Mouse (Mus musculus) bone marrow, adult 2 months (tissue): Measurements from ENCODE around the gene Iqca. TPM values are rescaled to one million over a fixed set of nuclear protein-coding genes. Genes with fewer than 3 reads are reported as not detected.

Source experiments
- H3K27ac ChIP-seq: fragments of 200-500 bp; 2 replicates; pipeline ENCODE4 v1.5.1; 2012; ENCODE audit warnings: low read depth, mild to moderate bottlenecking, control low read depth, inconsistent platforms, low read length; ENCODE audit not compliant: control insufficient read depth, poor library complexity, insufficient read depth
- H3K4me1 ChIP-seq: fragments of 200-500 bp; 2 replicates; pipeline ENCODE4 v1.6.1; 2011; ENCODE audit warnings: low read length; ENCODE audit not compliant: control insufficient read depth, insufficient read depth
- H3K4me3 ChIP-seq: fragments of 200-500 bp; replicated peaks from 2 replicates; pipeline ENCODE3; 2011; ENCODE audit warnings: mild to moderate bottlenecking, low read depth, low read length, control low read depth; ENCODE audit not compliant: control insufficient read depth
- CTCF ChIP-seq: fragments of 200-500 bp; IDR thresholded peaks from 2 replicates; pipeline ENCODE4 v1.5.1; 2011; ENCODE audit warnings: low read length, control low read depth; ENCODE audit not compliant: control insufficient read depth, insufficient read depth
- POLR2A ChIP-seq: fragments of 200-500 bp; IDR thresholded peaks from 2 replicates; pipeline ENCODE4 v1.6.1; 2011; ENCODE audit warnings: low read depth, mild to moderate bottlenecking, control low read depth, low read length, borderline replicate concordance; ENCODE audit not compliant: control insufficient read depth
- WGBS: fragments of 180-500 bp; shearing (Covaris S2); methylation state at CpG from one replicate; pipeline ENCODE4 v1.1.7; 2018; 5-methylcytosine and 5-hydroxymethylcytosine counted together
- polyA plus RNA-seq: library from polyadenylated mRNA; stranded (reverse); fragments of >200 nt; gene quantifications from 2 replicates; pipeline ENCODE4 v1.2.4, GENCODE M21; 2011; ENCODE audit warnings: low replicate concordance; ENCODE audit not compliant: missing spikeins, insufficient read depth, insufficient read length

Iqca gene
- polyA plus RNA-seq, 1 experiment: not detected

GRCm38 (mm10) chr1:90014446-90014845 lies 138.8 kb downstream of the Iqca start, which contains the start of gene Asb18:
TSS of gene Asb18 (minus strand) at chr1:90014666.
- Histone ChIP-seq H3K27ac (no peak within 1 kb of the TSS), H3K4me1 (no peaks in the 10 kb centered on the region), H3K4me3 (no peak within 1 kb of the TSS)
- TF ChIP-seq CTCF: no peak
- TF ChIP-seq POLR2A: no peak
- WGBS: 70% methylated on average over 5 of the region's 5 CpGs

DNA sequence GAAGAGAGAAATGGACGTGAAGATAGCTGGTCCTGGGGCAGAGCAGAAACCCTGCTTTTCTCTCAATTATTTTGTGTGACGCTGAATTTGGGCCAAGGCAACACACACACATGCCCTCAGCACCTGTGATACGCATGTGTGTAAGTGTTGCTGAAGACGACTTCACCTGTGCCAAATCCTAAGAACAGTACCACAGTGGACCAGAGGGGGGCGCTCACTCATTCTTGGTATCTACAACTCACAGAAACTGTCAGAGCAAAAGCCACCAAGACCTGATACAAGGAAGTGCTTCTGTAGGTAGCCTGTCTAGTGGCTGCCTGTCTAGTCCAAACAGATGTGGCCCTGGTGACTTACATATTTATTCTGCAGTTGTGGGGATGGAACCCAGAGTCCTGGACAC lies 139.9 kb downstream of the Iqca start:
- Histone ChIP-seq H3K4me3 (no peak overlapping the region), H3K27ac (no peak overlapping the region), H3K4me1 (no peaks in the 10 kb centered on the region)
- TF ChIP-seq CTCF: no peak
- no peak for TF ChIP-seq POLR2A
- WGBS: 79% methylated on average over 5 of the region's 5 CpGs

- 62% methylated on average over 7 of the region's 7 CpGs for WGBS
- Histone ChIP-seq H3K27ac (no peak overlapping the region), H3K4me3 (no peak overlapping the region), H3K4me1 (no peaks in the 10 kb centered on the region)
- TF ChIP-seq CTCF: no peak
- no peak for TF ChIP-seq POLR2A
Observed at GRCm38 (mm10) chr1:90012850-90013249, 140.4 kb downstream of the Iqca start.

- 77% methylated on average over 3 of the region's 3 CpGs for WGBS
- Histone ChIP-seq H3K4me3 (no peak overlapping the region), H3K4me1 (no peaks in the 10 kb centered on the region), H3K27ac (no peak overlapping the region)
- TF ChIP-seq CTCF: no peak
- TF ChIP-seq POLR2A: no peak
Observed at GRCm38 (mm10) chr1:90012168-90012567, 141.0 kb downstream of the Iqca start.

DNA sequence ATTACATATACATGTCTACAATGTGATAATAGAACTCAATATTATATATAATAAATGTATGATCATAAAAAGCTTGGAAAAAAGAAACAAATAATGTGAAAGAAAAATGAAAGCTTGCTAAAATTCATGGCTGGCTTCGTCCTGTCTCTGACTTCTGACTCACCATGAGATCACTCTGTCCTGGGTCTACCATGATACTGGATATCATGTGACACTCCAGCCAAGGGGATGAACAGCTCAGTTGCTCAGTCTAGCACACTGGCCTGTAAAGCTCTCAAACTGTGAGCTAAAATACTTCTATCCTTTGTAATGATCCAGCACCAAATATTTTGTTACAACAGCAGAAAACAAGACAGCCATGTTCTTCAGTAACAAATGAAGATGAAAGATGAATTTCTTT lies 143.1 kb downstream of the Iqca start:
- 67% methylated on average over 1 of the region's 1 CpGs for WGBS
- TF ChIP-seq POLR2A (no peak), CTCF (no peak)
- no peaks in the 10 kb centered on the region for H3K4me1 ChIP-seq
- H3K4me3 ChIP-seq: no peak overlapping the region
- H3K27ac ChIP-seq: no peak overlapping the region

- no peak for TF ChIP-seq CTCF
- TF ChIP-seq POLR2A: no peak
- 64% methylated on average over 3 of the region's 3 CpGs for WGBS
- no peak overlapping the region for H3K27ac ChIP-seq
- H3K4me3 ChIP-seq: no peak overlapping the region
- no peaks in the 10 kb centered on the region for H3K4me1 ChIP-seq
Observed at GRCm38 (mm10) chr1:90009188-90009587, 144.0 kb downstream of the Iqca start.

DNA sequence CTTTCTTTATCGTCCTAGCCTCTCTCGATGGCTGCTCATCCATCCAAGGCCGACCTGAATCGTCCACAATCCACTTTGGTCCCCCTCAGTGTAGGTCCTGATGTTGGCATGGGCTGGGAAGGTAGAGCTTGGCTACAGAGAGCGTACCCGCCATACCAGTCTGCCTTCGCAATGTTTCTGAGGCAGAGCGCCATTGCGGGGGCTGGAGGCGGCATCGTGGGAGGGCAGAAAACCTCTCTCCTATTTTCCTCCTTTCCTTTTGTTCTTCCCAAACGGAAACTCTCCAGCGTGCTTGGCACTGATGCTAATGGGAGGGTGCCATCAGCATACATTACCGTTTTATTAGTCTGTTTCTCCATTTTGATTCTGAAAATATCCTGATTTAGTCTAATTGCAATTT lies 146.5 kb downstream of the Iqca start:
- 65% methylated on average over 14 of the region's 14 CpGs for WGBS
- Histone ChIP-seq H3K4me3 (no peak overlapping the region), H3K27ac (no peak overlapping the region), H3K4me1 (no peaks in the 10 kb centered on the region)
- TF ChIP-seq CTCF (no peak), POLR2A (no peak)

- Histone ChIP-seq H3K27ac (no peak overlapping the region), H3K4me1 (no peaks in the 10 kb centered on the region), H3K4me3 (no peak overlapping the region)
- WGBS: 53% methylated on average over 5 of the region's 5 CpGs
- no peak for TF ChIP-seq CTCF
- TF ChIP-seq POLR2A: no peak
Observed at GRCm38 (mm10) chr1:90000981-90001380, 152.2 kb downstream of the Iqca start.

GRCm38 (mm10) chr1:89999858-90000257 lies 153.3 kb downstream of the Iqca start:
- 85% methylated on average over 3 of the region's 3 CpGs for WGBS
- Histone ChIP-seq H3K4me1 (no peaks in the 10 kb centered on the region), H3K27ac (no peak overlapping the region), H3K4me3 (no peak overlapping the region)
- TF ChIP-seq CTCF (no peak), POLR2A (no peak)

DNA sequence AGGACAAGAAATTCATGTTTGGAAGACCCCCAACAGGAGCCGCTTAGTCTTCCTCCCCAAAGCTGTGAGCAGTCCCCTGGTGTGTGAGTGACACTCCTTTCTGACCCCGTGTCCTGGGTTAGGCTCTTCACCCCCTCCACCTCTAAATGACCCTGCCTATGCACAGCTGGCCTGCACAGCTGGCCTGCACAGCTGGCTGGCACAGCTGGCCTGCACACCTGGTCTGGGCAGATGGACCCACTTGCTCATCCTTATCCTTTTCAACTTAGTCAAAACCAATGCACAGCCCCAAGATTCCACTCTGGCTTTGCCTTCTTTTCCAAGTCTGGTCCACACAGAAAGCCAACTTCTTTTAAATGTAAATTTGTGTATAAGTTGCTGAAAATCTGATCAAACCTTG lies 154.5 kb downstream of the Iqca start:
- Histone ChIP-seq H3K4me3 (no peak overlapping the region), H3K4me1 (no peaks in the 10 kb centered on the region), H3K27ac (no peak overlapping the region)
- TF ChIP-seq POLR2A (no peak), CTCF (no peak)
- 65% methylated on average over 2 of the region's 2 CpGs for WGBS
